8 mouse cellular contexts compared by ENCODE assay signal in the genomic region with DNA sequence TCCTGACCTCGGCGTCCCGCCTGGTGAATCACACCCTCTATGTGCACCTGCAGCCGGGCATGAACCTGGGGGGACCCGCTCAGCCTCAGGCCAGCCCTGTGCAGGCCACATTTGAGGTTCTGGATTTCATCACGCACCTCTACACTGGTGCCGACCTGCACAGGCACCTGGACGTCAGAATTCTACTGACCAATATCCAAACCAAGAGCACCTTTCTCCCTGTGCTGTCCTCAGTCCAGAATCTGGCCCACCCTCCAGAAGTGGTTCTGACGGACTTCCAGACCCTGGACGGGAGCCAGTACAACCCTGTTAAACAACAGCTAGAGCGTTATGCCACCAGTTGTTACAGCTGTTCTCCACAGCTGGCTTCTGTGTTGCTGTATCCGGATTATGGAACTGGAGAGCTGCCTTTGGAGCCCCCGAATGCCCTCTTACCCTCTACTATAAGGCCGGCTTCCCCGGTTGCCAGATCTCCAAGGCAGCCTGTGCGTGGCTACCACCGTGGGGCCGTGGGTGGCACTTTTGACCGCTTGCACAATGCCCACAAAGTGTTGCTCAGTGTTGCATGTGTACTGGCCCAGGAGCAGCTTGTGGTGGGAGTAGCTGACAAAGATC. TPM values are rescaled to one million over a fixed set of nuclear protein-coding genes. Genes with fewer than 3 reads are reported as not detected.
DNase-seq lines count a peak whose midpoint lies in the region; ATAC-seq and TF ChIP-seq lines count a peak whose summit lies in the region.

No protein-coding gene starts in this region.

- H3K4me3 ChIP-seq in lung, embryonic 14.5 days (ENCODE audit: low read depth, low read length) = peak overlapping the region; percentile 83
- peak overlapping the region; percentile 71 for H3K4me3 ChIP-seq in embryonic facial prominence, embryonic 13.5 days

- H3K27me3 ChIP-seq in lung, embryonic 14.5 days (ENCODE audit: insufficient read depth, low read length) = peaks cover 37% of the 10 kb centered on the region
- H3K27me3 ChIP-seq in embryonic facial prominence, embryonic 13.5 days = peaks cover 36% of the 10 kb centered on the region

- 27% methylated on average over 19 of the region's 19 CpGs for WGBS in lung, embryonic 14.5 days
- 30% methylated on average over 19 of the region's 19 CpGs for WGBS in embryonic facial prominence, embryonic 13.5 days

- peak overlapping the region; percentile 87 for H3K9ac ChIP-seq in lung, embryonic 14.5 days
- peak overlapping the region; percentile 88 for H3K9ac ChIP-seq in embryonic facial prominence, embryonic 13.5 days

- peaks cover 10% of the 10 kb centered on the region for H3K4me1 ChIP-seq in lung, embryonic 14.5 days (ENCODE audit: insufficient read depth)
- H3K4me1 ChIP-seq in embryonic facial prominence, embryonic 13.5 days = peaks cover 41% of the 10 kb centered on the region

- TF ChIP-seq CTCF in lung, embryonic 14.5 days (IDR thresholded peaks at IDR 0.05; ENCODE audit: low read depth) = no peak

- peaks cover 12% of the 10 kb centered on the region; the same call in 1 of the 2 replicates for H3K36me3 ChIP-seq in lung, embryonic 14.5 days (ENCODE audit: insufficient read depth)
- peaks cover 19% of the 10 kb centered on the region for H3K36me3 ChIP-seq in embryonic facial prominence, embryonic 13.5 days

- H3K9me3 ChIP-seq in lung, embryonic 14.5 days (ENCODE audit: low read depth, low read length) = no peaks in the 10 kb centered on the region
- H3K9me3 ChIP-seq in embryonic facial prominence, embryonic 13.5 days = no peaks in the 10 kb centered on the region

- H3K4me2 ChIP-seq in lung, embryonic 14.5 days = peak overlapping the region; percentile 98
- H3K4me2 ChIP-seq in embryonic facial prominence, embryonic 13.5 days = peak overlapping the region; percentile 99

- peak overlapping the region; percentile 93 for H3K27ac ChIP-seq in lung, embryonic 14.5 days (ENCODE audit: low read depth)
- peak overlapping the region; percentile 87 for H3K27ac ChIP-seq in embryonic facial prominence, embryonic 13.5 days

- peak; percentile 24 for ATAC-seq in lung, embryonic 14.5 days (ENCODE audit: insufficient read depth)
- no peak for ATAC-seq in embryonic facial prominence, embryonic 13.5 days (ENCODE audit: insufficient number of reproducible peaks, insufficient read depth, low FRiP score, low TSS enrichment, low read depth)
- ATAC-seq in inflammation-experienced regulatory T-cells, adult 6 months = no peak

- DNase-seq in lung, embryonic 14.5 days = no peak
- no peak for DNase-seq in lung, postnatal 25 days (ENCODE audit: low spot score)
- peak; percentile 72 for DNase-seq in kidney, adult 11 months
- DNase-seq in lung, postnatal 10 days = peak; percentile 51
- DNase-seq in urinary bladder, postnatal 25 days (ENCODE audit: low spot score) = no peak
- DNase-seq in frontal cortex, postnatal 14 days (ENCODE audit: low spot score in 2 of 2) = no peak

RNA-seq across cellular contexts. Expression of gene Coasy, which starts 0.8 kb away (rescaled TPM):
- 37.9 and 38.0 TPM in 2 replicates for polyA plus RNA-seq in lung, embryonic 14.5 days (2014; fragmentation: Nextera tagmentation; extraction: Ambion mirVana)
- 40.8 and 43.8 TPM in 2 replicates for polyA plus RNA-seq in embryonic facial prominence, embryonic 13.5 days (2015; fragmentation: Nextera tagmentation; extraction: Ambion mirVana)
- polyA plus RNA-seq in inflammation-experienced regulatory T-cells, adult 6 months (2017; shearing (Covaris generic)) = 10 to 100 TPM; 16.5 to 21.0 (median 18.2) TPM

RNA-seq across cellular contexts. Expression of gene Mlx, which starts 3.9 kb away (rescaled TPM):
- polyA plus RNA-seq in lung, embryonic 14.5 days (2014; fragmentation: Nextera tagmentation; extraction: Ambion mirVana) = 39.1 and 40.5 TPM in 2 replicates
- 46.8 and 50.9 TPM in 2 replicates for polyA plus RNA-seq in embryonic facial prominence, embryonic 13.5 days (2015; fragmentation: Nextera tagmentation; extraction: Ambion mirVana)
- 10 to 100 TPM; 61.9 to 74.3 (median 66.5) TPM for polyA plus RNA-seq in inflammation-experienced regulatory T-cells, adult 6 months (2017; shearing (Covaris generic))

RNA-seq across cellular contexts. Expression of gene Hsd17b1, which starts 5.0 kb away (rescaled TPM):
- not detected in 2 replicates for polyA plus RNA-seq in lung, embryonic 14.5 days (2014; fragmentation: Nextera tagmentation; extraction: Ambion mirVana)
- 0.15 TPM in 1 of 2 replicates, not detected in the other for polyA plus RNA-seq in embryonic facial prominence, embryonic 13.5 days (2015; fragmentation: Nextera tagmentation; extraction: Ambion mirVana)
- polyA plus RNA-seq in inflammation-experienced regulatory T-cells, adult 6 months (2017; shearing (Covaris generic)) = under 1 TPM in 1 of 3 experiments, not detected in 2; 0.26 TPM

RNA-seq across cellular contexts. Expression of gene Psmc3ip, which starts 12.0 kb away (rescaled TPM):
- 39.9 and 44.1 TPM in 2 replicates for polyA plus RNA-seq in lung, embryonic 14.5 days (2014; fragmentation: Nextera tagmentation; extraction: Ambion mirVana)
- 43.5 and 46.1 TPM in 2 replicates for polyA plus RNA-seq in embryonic facial prominence, embryonic 13.5 days (2015; fragmentation: Nextera tagmentation; extraction: Ambion mirVana)
- polyA plus RNA-seq in inflammation-experienced regulatory T-cells, adult 6 months (2017; shearing (Covaris generic)) = 10 to 100 TPM in 1 of 3 experiments, 1 to 10 TPM in 2; 7.7 to 19.7 (median 10.0) TPM

RNA-seq across cellular contexts. Expression of gene Naglu, which starts 13.4 kb away (rescaled TPM):
- polyA plus RNA-seq in lung, embryonic 14.5 days (2014; fragmentation: Nextera tagmentation; extraction: Ambion mirVana) = 13.2 and 14.0 TPM in 2 replicates
- polyA plus RNA-seq in embryonic facial prominence, embryonic 13.5 days (2015; fragmentation: Nextera tagmentation; extraction: Ambion mirVana) = 8.7 and 9.0 TPM in 2 replicates
- polyA plus RNA-seq in inflammation-experienced regulatory T-cells, adult 6 months (2017; shearing (Covaris generic)) = 1 to 10 TPM; 4.4 to 7.3 (median 5.7) TPM

Comparison
In these comparisons a context has a peak if more than half of its experiments do, and no peak if none do; other contexts are left out.
1. DNase-seq: peak in kidney, adult 11 months (single experiment) and lung, postnatal 10 days (single experiment); none in lung, embryonic 14.5 days (single experiment), lung, postnatal 25 days (single experiment), urinary bladder, postnatal 25 days (single experiment) and frontal cortex, postnatal 14 days (0 of 2).